Mouse (Mus musculus) large intestine, adult 2 months (tissue): ENCODE measurements at regions not wholly inside any gene's neighbourhood (a gene's known extent, or its start where the extent isn't known, plus 50 kb on each side); places are given as distances from the start of the nearest gene placed in this dataset.
A peak's percentile ranks its signal among the peaks of the same experiment; 100 is the strongest.

Experiments used
- DNase-seq: peaks from one replicate; pipeline ENCODE4 v3.0.0-alpha.2; 2012; ENCODE audit warnings: low read depth, low spot score
- WGBS: fragments of 180-500 bp; shearing (Covaris S2); methylation state at CpG from one replicate; pipeline ENCODE4 v1.1.7; 2018; 5-methylcytosine and 5-hydroxymethylcytosine counted together

DNA sequence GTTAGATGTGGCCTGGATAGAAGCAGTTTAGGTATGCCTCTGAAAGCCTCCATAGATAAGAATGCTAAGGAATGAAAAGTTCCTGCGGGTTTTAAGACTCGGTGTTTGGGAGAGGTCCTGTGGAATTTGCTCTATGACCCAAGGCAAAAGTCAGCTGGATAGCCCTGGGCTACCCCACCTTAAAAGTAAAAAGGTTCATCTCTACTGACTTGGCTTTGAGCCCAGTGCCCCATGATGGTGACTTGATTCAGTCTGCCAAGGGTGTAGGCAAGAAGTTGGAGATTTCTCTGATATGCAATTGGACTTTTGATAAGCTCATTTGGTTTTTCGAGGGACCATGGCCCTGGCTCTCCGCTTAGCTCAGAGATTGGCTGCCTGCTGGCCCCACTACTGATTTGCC, 78.8 kb upstream of the Herc3 start:
- 79% methylated on average over 4 of the region's 4 CpGs for WGBS
- DNase-seq = no peak

DNA sequence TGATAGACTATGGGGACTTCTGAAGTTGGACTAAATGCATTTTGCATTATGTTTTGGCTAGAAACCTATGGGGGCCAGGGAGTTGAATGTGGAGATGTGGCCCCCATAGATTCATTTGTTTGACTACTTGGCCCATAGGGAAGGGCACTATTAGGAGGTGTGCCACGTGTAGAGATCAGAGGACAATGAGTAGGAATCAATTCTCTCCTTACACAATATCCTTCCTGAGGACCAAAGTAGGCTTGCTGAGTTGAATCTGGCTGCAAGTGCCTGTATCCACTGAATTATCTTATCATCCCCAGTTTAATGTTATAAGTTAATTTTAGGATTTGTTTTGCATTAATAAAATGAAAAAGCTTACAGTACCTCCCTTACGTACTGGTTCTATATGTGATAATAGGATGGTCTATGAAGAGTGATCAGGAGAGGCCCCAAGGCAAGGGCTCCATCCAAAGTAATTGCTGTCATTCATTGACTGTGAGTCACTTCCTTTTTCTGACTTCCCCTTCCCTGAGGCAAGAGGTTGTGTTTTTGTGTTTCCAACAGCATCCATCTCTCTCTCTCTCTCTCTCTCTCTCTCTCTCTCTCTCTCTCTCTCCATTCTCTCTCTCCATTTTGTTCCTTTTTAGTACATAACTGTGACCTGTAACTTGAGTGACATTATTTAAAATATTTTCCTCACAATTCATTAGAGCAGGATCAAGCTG, 74.8 kb upstream of the Herc3 start:
- DNase-seq = no peak
- 59% methylated on average over 2 of the region's 2 CpGs for WGBS

GRCm38 (mm10) chr6:58757339-58757738, 73.9 kb upstream of the Herc3 start:
- 83% methylated on average over 4 of the region's 4 CpGs for WGBS
- DNase-seq = no peak

DNA sequence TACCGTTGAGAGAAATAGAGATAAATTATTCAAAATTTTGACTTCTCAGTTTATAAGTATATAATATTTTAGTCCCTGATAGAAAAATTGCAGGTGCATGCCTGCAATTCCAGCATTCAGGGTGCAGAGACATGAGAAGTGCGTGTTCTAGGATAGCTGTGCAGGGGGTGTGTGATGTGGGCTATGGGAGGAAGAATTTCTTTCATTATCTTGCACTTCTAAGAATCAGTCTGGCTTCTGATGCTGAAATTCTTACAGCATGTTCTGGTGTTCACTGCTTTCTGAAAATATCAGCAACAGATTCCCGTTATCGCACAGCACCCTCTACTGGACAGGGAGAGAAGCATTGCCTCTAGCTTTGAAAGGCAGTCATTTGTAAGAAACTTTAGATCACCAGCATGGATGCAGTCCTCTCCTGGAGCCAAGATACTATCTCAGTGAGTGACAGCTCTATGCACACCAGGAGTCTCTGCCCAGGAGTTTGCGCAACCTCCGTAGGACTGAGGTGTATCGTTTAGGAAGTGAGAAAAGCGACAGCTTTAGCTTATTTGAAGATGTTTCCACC, 60.5 kb upstream of the Herc3 start:
- WGBS = 22% methylated on average over 8 of the region's 8 CpGs
- DNase-seq = peak; percentile 66

DNA sequence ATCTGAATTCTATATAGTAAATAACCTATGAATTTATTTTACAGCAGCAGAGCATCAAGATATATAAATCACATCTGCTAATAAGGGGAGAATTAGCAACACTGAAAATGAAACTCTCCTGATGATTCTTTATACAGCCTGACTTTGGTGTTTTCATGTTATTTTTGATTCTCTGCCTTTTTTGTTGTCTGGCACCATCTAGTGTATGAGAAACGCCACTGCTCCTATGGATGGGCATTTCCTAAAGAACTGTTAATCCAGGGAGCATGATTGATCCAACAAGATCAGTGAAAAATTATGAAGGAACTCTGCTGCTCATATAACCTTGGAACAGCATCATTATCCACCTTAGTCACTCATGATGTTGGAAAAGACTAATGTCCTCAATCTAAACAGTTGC, 59.3 kb upstream of the Herc3 start:
- DNase-seq = no peak
- 2% methylated on average over 1 of the region's 1 CpGs for WGBS
